In genomic region chr1:135368982-135369381, GRCm38 (mm10) we compare ENCODE assay signal across 8 mouse cellular contexts. TPM values are rescaled to one million over a fixed set of nuclear protein-coding genes. Genes with fewer than 3 reads are reported as not detected.
DNase-seq lines count a peak whose midpoint lies in the region; ATAC-seq lines count a peak whose summit lies in the region.

No protein-coding gene starts in this region.

- peak overlapping the region; percentile 53; the same call in 1 of the 2 replicates for H3K9ac ChIP-seq in forebrain, embryonic 15.5 days (replicated peaks)
- 0 out of 2 replicates have a peak overlapping the region, but pooled peaks have one; percentile 48 for H3K9ac ChIP-seq in limb, embryonic 11.5 days (ENCODE audit: low read length)
- H3K9ac ChIP-seq in midbrain, embryonic 13.5 days (replicated peaks) = peak overlapping the region; percentile 57

- H3K4me3 ChIP-seq in forebrain, embryonic 15.5 days = peak overlapping the region; percentile 47
- H3K4me3 ChIP-seq in limb, embryonic 11.5 days (ENCODE audit: low read depth, low read length) = peak overlapping the region; percentile 32
- H3K4me3 ChIP-seq in midbrain, embryonic 13.5 days (replicated peaks) = peak overlapping the region; percentile 37

- no peaks in the 10 kb centered on the region for H3K27me3 ChIP-seq in forebrain, embryonic 15.5 days
- H3K27me3 ChIP-seq in limb, embryonic 11.5 days (ENCODE audit: control insufficient read depth, insufficient read depth, low read length) = no peaks in the 10 kb centered on the region
- H3K27me3 ChIP-seq in midbrain, embryonic 13.5 days = no peaks in the 10 kb centered on the region

- no peak overlapping the region for H3K27ac ChIP-seq in forebrain, embryonic 15.5 days (replicated peaks)
- no peak overlapping the region for H3K27ac ChIP-seq in limb, embryonic 11.5 days (replicated peaks; ENCODE audit: low read depth, low read length)
- no peak overlapping the region for H3K27ac ChIP-seq in midbrain, embryonic 13.5 days

- ATAC-seq in frontal cortex, adult (ENCODE audit: low TSS enrichment) = peak; percentile 17
- no peak for ATAC-seq in forebrain, embryonic 15.5 days (replicated peaks)
- ATAC-seq in limb, embryonic 11.5 days (ENCODE audit: insufficient number of reproducible peaks, low FRiP score, low TSS enrichment, low read depth) = no peak
- 0 out of 2 replicates have a peak, but pooled peaks have one; percentile 6 for ATAC-seq in midbrain, embryonic 13.5 days

- no peaks in the 10 kb centered on the region for H3K9me3 ChIP-seq in forebrain, embryonic 15.5 days
- no peaks in the 10 kb centered on the region for H3K9me3 ChIP-seq in limb, embryonic 11.5 days (ENCODE audit: control insufficient read depth, low read length)
- H3K9me3 ChIP-seq in midbrain, embryonic 13.5 days = no peaks in the 10 kb centered on the region

- peak overlapping the region; percentile 78 for H3K4me2 ChIP-seq in forebrain, embryonic 15.5 days (replicated peaks)
- H3K4me2 ChIP-seq in limb, embryonic 11.5 days (ENCODE audit: low read depth, severe bottlenecking) = peak overlapping the region; percentile 88
- H3K4me2 ChIP-seq in midbrain, embryonic 13.5 days (replicated peaks) = peak overlapping the region; percentile 67

- no peak for DNase-seq in frontal cortex, adult 2 months (ENCODE audit: extremely low spot score in 1 of 2, low spot score in 1 of 2)
- DNase-seq in cerebellum, adult 11 months = peak; percentile 49
- peak; percentile 66 for DNase-seq in heart, postnatal 4 days
- DNase-seq in limb, embryonic 11.5 days (ENCODE audit: low spot score) = peak; percentile 57
- DNase-seq in urinary bladder, postnatal 25 days (ENCODE audit: low spot score) = peak; percentile 42

- no peaks in the 10 kb centered on the region for H3K36me3 ChIP-seq in forebrain, embryonic 15.5 days
- H3K36me3 ChIP-seq in limb, embryonic 11.5 days (ENCODE audit: control insufficient read depth, insufficient read depth, low read length) = no peaks in the 10 kb centered on the region; the same call in 1 of the 2 replicates
- no peaks in the 10 kb centered on the region for H3K36me3 ChIP-seq in midbrain, embryonic 13.5 days

- H3K4me1 ChIP-seq in forebrain, embryonic 15.5 days = peaks cover 36% of the 10 kb centered on the region
- peaks cover 11% of the 10 kb centered on the region; the same call in 1 of the 2 replicates for H3K4me1 ChIP-seq in limb, embryonic 11.5 days (ENCODE audit: control insufficient read depth, insufficient read depth, low read length)
- peaks cover 50% of the 10 kb centered on the region for H3K4me1 ChIP-seq in midbrain, embryonic 13.5 days (replicated peaks)

- 14% methylated on average over 14 of the region's 14 CpGs for WGBS in forebrain, embryonic 15.5 days
- 9% methylated on average over 14 of the region's 14 CpGs for WGBS in limb, embryonic 11.5 days
- WGBS in midbrain, embryonic 13.5 days = 12% methylated on average over 14 of the region's 14 CpGs

RNA-seq across cellular contexts. Expression of gene Shisa4, which starts 6.1 kb away (rescaled TPM):
- 174 and 198 TPM in 2 replicates for polyA plus RNA-seq in frontal cortex, adult 2 months (2012; rRNA removed)
- 94.3 and 104 TPM in 2 replicates for polyA plus RNA-seq in forebrain, embryonic 15.5 days (2015; fragmentation: Nextera tagmentation; extraction: Ambion mirVana)
- 10 to 100 TPM; 14.2 to 14.4 TPM for total RNA-seq in heart, postnatal 4 days (2021)
- 36.8 and 40.3 TPM in 2 replicates for polyA plus RNA-seq in limb, embryonic 11.5 days (2014; fragmentation: Nextera tagmentation; extraction: Ambion mirVana)
- polyA plus RNA-seq in midbrain, embryonic 13.5 days (2015; fragmentation: Nextera tagmentation; extraction: Ambion mirVana) = 83.7 and 84.8 TPM in 2 replicates

RNA-seq across cellular contexts. Expression of gene Lmod1, which starts 44.4 kb away (rescaled TPM):
- 0.44 and 1.1 TPM in 2 replicates for polyA plus RNA-seq in frontal cortex, adult 2 months (2012; rRNA removed)
- 0.27 and 0.42 TPM in 2 replicates for polyA plus RNA-seq in forebrain, embryonic 15.5 days (2015; fragmentation: Nextera tagmentation; extraction: Ambion mirVana)
- total RNA-seq in heart, postnatal 4 days (2021) = 1 to 10 TPM; 1.4 to 1.6 TPM
- 0.27 and 0.39 TPM in 2 replicates for polyA plus RNA-seq in limb, embryonic 11.5 days (2014; fragmentation: Nextera tagmentation; extraction: Ambion mirVana)
- 0.36 and 0.57 TPM in 2 replicates for polyA plus RNA-seq in midbrain, embryonic 13.5 days (2015; fragmentation: Nextera tagmentation; extraction: Ambion mirVana)

RNA-seq across cellular contexts. Expression of gene Timm17a, which starts 55.4 kb away (rescaled TPM):
- 73.1 and 76.2 TPM in 2 replicates for polyA plus RNA-seq in frontal cortex, adult 2 months (2012; rRNA removed)
- polyA plus RNA-seq in forebrain, embryonic 15.5 days (2015; fragmentation: Nextera tagmentation; extraction: Ambion mirVana) = 141 and 151 TPM in 2 replicates
- total RNA-seq in heart, postnatal 4 days (2021) = 100 to 1,000 TPM; 392 to 414 TPM
- 188 and 189 TPM in 2 replicates for polyA plus RNA-seq in limb, embryonic 11.5 days (2014; fragmentation: Nextera tagmentation; extraction: Ambion mirVana)
- 155 and 161 TPM in 2 replicates for polyA plus RNA-seq in midbrain, embryonic 13.5 days (2015; fragmentation: Nextera tagmentation; extraction: Ambion mirVana)

Comparison
In these comparisons a context has a peak if more than half of its experiments do, and no peak if none do; other contexts are left out.
1. ATAC-seq: peak in frontal cortex, adult (single experiment) and midbrain, embryonic 13.5 days (single experiment); none in forebrain, embryonic 15.5 days (single experiment) and limb, embryonic 11.5 days (single experiment).
2. DNase-seq: peak in cerebellum, adult 11 months (single experiment), heart, postnatal 4 days (single experiment), limb, embryonic 11.5 days (single experiment) and urinary bladder, postnatal 25 days (single experiment); none in frontal cortex, adult 2 months (0 of 2).
3. Peak in every context shown above with its lines, with median percentiles within 50 percentile points of each other: H3K4me2 ChIP-seq, H3K4me3 ChIP-seq and H3K9ac ChIP-seq.